Mouse (Mus musculus) C2C12 (cell line): ENCODE measurements around the gene Snai3. TPM values are rescaled to one million over a fixed set of nuclear protein-coding genes. Genes with fewer than 3 reads are reported as not detected.

Experiments used
- H3K27me3 ChIP-seq: one replicate; pipeline ENCODE4 v1.6.1; 2011; ENCODE audit not compliant: control insufficient read depth, insufficient read depth, insufficient read length
- H3K36me3 ChIP-seq: one replicate; pipeline ENCODE4 v1.6.1; 2011; ENCODE audit not compliant: control insufficient read depth, insufficient read depth
- H3K4me3 ChIP-seq: one replicate; pipeline ENCODE4 v1.5.1; 2011; ENCODE audit warnings: mild to moderate bottlenecking, control low read depth; ENCODE audit not compliant: poor library complexity, insufficient read depth, severe bottlenecking
- H3K79me2 ChIP-seq: one replicate; pipeline ENCODE4 v1.6.1; 2011; ENCODE audit not compliant: control insufficient read depth, insufficient read depth
- H3K79me3 ChIP-seq: one replicate; pipeline ENCODE4 v1.6.1; 2011; ENCODE audit warnings: low read depth, control low read depth
- H3ac ChIP-seq: one replicate; pipeline ENCODE3; 2011; ENCODE audit warnings: low read depth; ENCODE audit not compliant: control insufficient read depth, insufficient read length
- CEBPB ChIP-seq: IDR thresholded peaks from one replicate; pipeline ENCODE4 v1.6.1; 2011; ENCODE audit warnings: low read depth, mild to moderate bottlenecking, control low read depth, moderate library complexity
- CTCF ChIP-seq: IDR thresholded peaks from one replicate; pipeline ENCODE4 v1.5.1; 2011; ENCODE audit not compliant: control insufficient read depth, insufficient read depth, insufficient read length
- FOSL1 ChIP-seq: IDR thresholded peaks from one replicate; pipeline ENCODE4 v1.8.0; 2011; ENCODE audit warnings: mild to moderate bottlenecking, low read length; ENCODE audit not compliant: poor library complexity, insufficient read depth, severe bottlenecking
- MAX ChIP-seq: IDR thresholded peaks from one replicate; pipeline ENCODE4 v1.6.1; 2011; ENCODE audit warnings: mild to moderate bottlenecking, control low read depth
- MYOD1 ChIP-seq: IDR thresholded peaks from one replicate; pipeline ENCODE4 v1.6.1; 2011; ENCODE audit warnings: low read depth; ENCODE audit not compliant: control insufficient read depth, insufficient read length
- MYOG ChIP-seq: IDR thresholded peaks from one replicate; pipeline ENCODE4 v1.6.1; 2011; ENCODE audit not compliant: control insufficient read depth, insufficient read length; ENCODE audit errors: extremely low read depth
- USF1 ChIP-seq: IDR thresholded peaks from one replicate; pipeline ENCODE4 v1.6.1; 2011; ENCODE audit warnings: low read depth, mild to moderate bottlenecking, control low read depth, moderate library complexity
- polyA plus RNA-seq: library from polyadenylated mRNA; unstranded; fragments of >200 nt; fragmentation: generic; extraction: Trizol; gene quantifications from one replicate; pipeline ENCODE4 v1.2.1, GENCODE M21; 2012; ENCODE audit warnings: missing spikeins

Snai3 gene
- polyA plus RNA-seq, 1 experiment: 0.08 TPM

GRCm38 (mm10) chr8:122473911-122474421, 13.4 kb upstream of the Snai3 start:
- Histone ChIP-seq H3K79me3 (peaks cover 9% of the 10 kb centered on the region), H3K36me3 (peaks cover 16% of the 10 kb centered on the region), H3ac (no peak overlapping the region), H3K79me2 (peaks cover 42% of the 10 kb centered on the region), H3K27me3 (no peaks in the 10 kb centered on the region), H3K4me3 (no peak overlapping the region)
- TF ChIP-seq MYOD1 (no peak), FOSL1 (no peak), USF1 (no peak), CTCF (no peak), MAX (no peak), CEBPB (no peak), MYOG (no peak)

GRCm38 (mm10) chr8:122470691-122471090, 10.2 kb upstream of the Snai3 start:
- Histone ChIP-seq H3K27me3 (no peaks in the 10 kb centered on the region), H3ac (peak overlapping the region; percentile 34), H3K79me2 (peaks cover 23% of the 10 kb centered on the region), H3K4me3 (no peak overlapping the region), H3K36me3 (peaks cover 8% of the 10 kb centered on the region), H3K79me3 (peaks cover 4% of the 10 kb centered on the region)
- TF ChIP-seq MYOD1 (no peak), MYOG (no peak), CTCF (no peak)

GRCm38 (mm10) chr8:122469965-122470364, 9.4 kb upstream of the Snai3 start:
- H3K4me3 ChIP-seq: no peak overlapping the region
- TF ChIP-seq FOSL1 (no peak), CTCF (no peak), MYOG (no peak), MAX (no peak), MYOD1 (no peak), CEBPB (no peak), USF1 (no peak)
- no peak overlapping the region for H3ac ChIP-seq
- H3K27me3 ChIP-seq: no peaks in the 10 kb centered on the region
- peaks cover 3% of the 10 kb centered on the region for H3K79me3 ChIP-seq
- H3K79me2 ChIP-seq: peaks cover 18% of the 10 kb centered on the region
- peaks cover 8% of the 10 kb centered on the region for H3K36me3 ChIP-seq

DNA sequence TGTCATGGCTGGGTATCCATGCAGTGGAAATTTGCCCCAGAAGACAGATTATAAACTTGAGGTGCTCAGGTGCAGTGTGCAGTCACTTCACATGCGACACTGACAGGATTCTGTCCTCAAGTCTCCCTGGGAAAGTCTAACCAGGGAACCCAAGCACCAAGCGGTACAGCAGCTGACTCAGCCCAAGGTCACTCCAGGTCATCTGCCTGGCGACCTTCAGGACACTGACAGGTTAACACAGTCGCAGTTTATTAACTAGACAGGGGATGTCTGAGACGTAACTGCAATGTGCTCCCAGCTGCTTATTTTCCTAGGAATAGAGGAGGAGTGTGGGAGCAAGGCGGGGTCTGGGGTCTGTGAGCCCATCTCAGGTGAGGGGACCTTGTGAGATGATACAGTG, 8.9 kb upstream of the Snai3 start:
- Histone ChIP-seq H3ac (no peak overlapping the region), H3K27me3 (no peaks in the 10 kb centered on the region), H3K4me3 (no peak overlapping the region), H3K79me2 (peaks cover 13% of the 10 kb centered on the region), H3K36me3 (peaks cover 8% of the 10 kb centered on the region), H3K79me3 (no peaks in the 10 kb centered on the region)
- no peak for TF ChIP-seq CEBPB
- no peak for TF ChIP-seq MAX
- no peak for TF ChIP-seq MYOG
- TF ChIP-seq CTCF: no peak
- no peak for TF ChIP-seq MYOD1
- TF ChIP-seq USF1: no peak
- TF ChIP-seq FOSL1: no peak

- Histone ChIP-seq H3K4me3 (no peak overlapping the region), H3K36me3 (no peaks in the 10 kb centered on the region), H3K27me3 (no peaks in the 10 kb centered on the region), H3K79me3 (no peaks in the 10 kb centered on the region), H3K79me2 (no peaks in the 10 kb centered on the region), H3ac (no peak overlapping the region)
- no peak for TF ChIP-seq USF1
- no peak for TF ChIP-seq CEBPB
- TF ChIP-seq CTCF: no peak
- TF ChIP-seq MYOG: no peak
- TF ChIP-seq MYOD1: no peak
- no peak for TF ChIP-seq MAX
- no peak for TF ChIP-seq FOSL1
These were observed 7.3 kb upstream of the Snai3 start for GRCm38 (mm10) chr8:122467816-122468215.

DNA sequence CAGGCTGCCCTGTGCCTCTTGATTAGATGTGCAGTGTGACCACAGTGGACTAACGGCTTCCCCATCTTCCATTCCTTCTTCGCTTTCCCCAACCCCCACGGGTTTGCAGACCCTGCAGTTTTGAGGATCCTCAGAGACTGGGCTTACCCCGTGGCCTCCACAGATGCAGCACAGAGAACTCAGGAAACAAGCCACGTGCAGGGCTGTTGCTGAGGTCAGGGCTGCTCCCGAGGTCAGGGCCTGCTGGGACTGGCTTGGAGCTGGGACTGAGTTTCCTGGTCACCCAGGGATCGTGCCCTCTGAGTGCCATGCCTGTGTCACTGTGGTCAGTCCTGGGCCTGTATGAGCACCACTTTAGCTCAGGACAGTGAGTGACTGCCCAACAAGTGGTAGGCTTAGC, 4.5 kb upstream of the Snai3 start:
- Histone ChIP-seq H3K79me3 (no peaks in the 10 kb centered on the region), H3K36me3 (no peaks in the 10 kb centered on the region)
- no peak for TF ChIP-seq MYOD1
- no peak for TF ChIP-seq MYOG
- TF ChIP-seq USF1: no peak
- TF ChIP-seq MAX: no peak
- TF ChIP-seq CTCF: no peak
- TF ChIP-seq CEBPB: no peak
- no peak for TF ChIP-seq FOSL1

More for the DNA sequence above, 4.5 kb upstream of the Snai3 start:
- H3K27me3 ChIP-seq: no peaks in the 10 kb centered on the region
- H3ac ChIP-seq: no peak overlapping the region
- no peak overlapping the region for H3K4me3 ChIP-seq
- H3K79me2 ChIP-seq: no peaks in the 10 kb centered on the region
